Mouse (Mus musculus): ENCODE measurements around the gene Barx1.
A peak's percentile ranks its signal among the peaks of the same experiment; 100 is the strongest.

Barx1 gene

GRCm38 (mm10) chr13:48662431-48663143 lies at the start of gene Barx1:
Gene Barx1, plus strand, starts transcription at chr13:48662998.
- DNase-seq = no peak

- no peak for DNase-seq
Measured at GRCm38 (mm10) chr13:48614525-48614924, 48.3 kb upstream of the Barx1 start.

- no peak for DNase-seq
Measured at GRCm38 (mm10) chr13:48617774-48618173, 45.0 kb upstream of the Barx1 start.

GRCm38 (mm10) chr13:48618890-48619289 lies 43.9 kb upstream of the Barx1 start:
- DNase-seq = no peak

GRCm38 (mm10) chr13:48624968-48625398 lies 37.8 kb upstream of the Barx1 start:
- no peak for DNase-seq

- DNase-seq = peak; percentile 98
Measured at GRCm38 (mm10) chr13:48625433-48626184, 37.2 kb upstream of the Barx1 start, which contains the start of gene Ptpdc1. Gene Ptpdc1, minus strand, starts transcription at chr13:48625664.

- DNase-seq = no peak
Measured at GRCm38 (mm10) chr13:48631691-48632090, 31.1 kb upstream of the Barx1 start.

GRCm38 (mm10) chr13:48637706-48638105 lies 25.1 kb upstream of the Barx1 start:
- no peak for DNase-seq

- DNase-seq = peak; percentile 67 to 74
Measured at GRCm38 (mm10) chr13:48639570-48639969, 23.2 kb upstream of the Barx1 start.

GRCm38 (mm10) chr13:48643072-48643471 lies 19.7 kb upstream of the Barx1 start:
- DNase-seq = no peak

GRCm38 (mm10) chr13:48643991-48644390 lies 18.8 kb upstream of the Barx1 start:
- DNase-seq = no peak

GRCm38 (mm10) chr13:48646696-48647095 lies 16.1 kb upstream of the Barx1 start:
- no peak for DNase-seq

GRCm38 (mm10) chr13:48650615-48651014 lies 12.2 kb upstream of the Barx1 start:
- no peak for DNase-seq

GRCm38 (mm10) chr13:48651132-48652065 lies 11.4 kb upstream of the Barx1 start:
- no peak for DNase-seq

GRCm38 (mm10) chr13:48653788-48654770 lies 8.7 kb upstream of the Barx1 start:
- peak; percentile 90 to 94 for DNase-seq

GRCm38 (mm10) chr13:48655637-48656036 lies 7.2 kb upstream of the Barx1 start:
- peak; percentile 75 to 82 for DNase-seq

- DNase-seq = no peak
Measured at GRCm38 (mm10) chr13:48657791-48658190, 5.0 kb upstream of the Barx1 start.

- peak in 1 of 2 experiments; percentile 51 for DNase-seq
Measured at GRCm38 (mm10) chr13:48658588-48659253, 4.1 kb upstream of the Barx1 start.

- no peak for DNase-seq
Measured at GRCm38 (mm10) chr13:48659254-48660220, 3.3 kb upstream of the Barx1 start.

Data from cerebellum, postnatal 14 days (tissue).